Mouse (Mus musculus): ENCODE measurements at regions not wholly inside any gene's neighbourhood (a gene's known extent, or its start where the extent isn't known, plus 50 kb on each side); places are given as distances from the start of the nearest gene placed in this dataset.

GRCm38 (mm10) chrX:156989986-156990518 is 425.1 kb downstream of the Phex start:
- H3K79me2 ChIP-seq (ENCODE audit: control insufficient read depth, insufficient read depth, low read length, poor library complexity): no peaks in the 10 kb centered on the region
- H3K9me3 ChIP-seq (replicated peaks; ENCODE audit: insufficient read depth, low read length): no peaks in the 10 kb centered on the region
- H3K27ac ChIP-seq (ENCODE audit: control insufficient read depth, low read depth, low read length): no peak overlapping the region
- no peaks in the 10 kb centered on the region for H3K36me3 ChIP-seq (ENCODE audit: control insufficient read depth in 1 of 2, insufficient read depth in 2 of 2, low read length in 2 of 2)
- TF ChIP-seq TAL1 (IDR thresholded peaks at IDR 0.05; ENCODE audit: low read length): no peak
- no peak for TF ChIP-seq EP300 (IDR thresholded peaks at IDR 0.05; ENCODE audit: low read depth in 1 of 2, low read length in 2 of 2)
- TF ChIP-seq POLR2AphosphoS2 (IDR thresholded peaks at IDR 0.05; ENCODE audit: low read length): no peak
- no peak for TF ChIP-seq UBTF (IDR thresholded peaks at IDR 0.05; ENCODE audit: borderline replicate concordance, insufficient read depth, low read depth, low read length)
- no peak for TF ChIP-seq MEF2A (IDR thresholded peaks at IDR 0.05; ENCODE audit: extremely low read depth, insufficient replicate concordance, low read depth, low read length, poor library complexity, severe bottlenecking)
- no peak for TF ChIP-seq MYC (IDR thresholded peaks at IDR 0.05; ENCODE audit: low read depth, low read length)
- no peak for TF ChIP-seq KAT2A (conservative IDR thresholded peaks at IDR 0.05; ENCODE audit: low read depth, low read length)
- TF ChIP-seq GABPA (IDR thresholded peaks at IDR 0.05; ENCODE audit: low read depth, low read length): no peak
- TF ChIP-seq ETS1 (IDR thresholded peaks at IDR 0.05; ENCODE audit: low read depth, low read length): no peak
- no peak for TF ChIP-seq ZMIZ1 (IDR thresholded peaks at IDR 0.05; ENCODE audit: low read depth, low read length)
- no peak for TF ChIP-seq TCF12 (IDR thresholded peaks at IDR 0.05; ENCODE audit: low read depth, low read length)
- no peak for TF ChIP-seq SMC3 (IDR thresholded peaks at IDR 0.05; ENCODE audit: low read depth, low read length)
- TF ChIP-seq SIN3A (IDR thresholded peaks at IDR 0.05; ENCODE audit: low read length): no peak
- no peak for TF ChIP-seq MXI1 (IDR thresholded peaks at IDR 0.05; ENCODE audit: low read depth, low read length)
- TF ChIP-seq RCOR1 (IDR thresholded peaks at IDR 0.05; ENCODE audit: low read depth, low read length): no peak
- TF ChIP-seq USF2 (IDR thresholded peaks at IDR 0.05; ENCODE audit: borderline replicate concordance in 1 of 2, insufficient read depth in 1 of 2, low read depth in 1 of 2, low read length in 2 of 2): no peak
- TF ChIP-seq USF1 (IDR thresholded peaks at IDR 0.05; ENCODE audit: low read depth, low read length): no peak
- H3K27me3 ChIP-seq (ENCODE audit: control insufficient read depth in 1 of 2, insufficient read depth in 2 of 2, low read length in 2 of 2): no peaks in the 10 kb centered on the region
- no peak overlapping the region for H3K9ac ChIP-seq (ENCODE audit: control insufficient read depth, low read depth, low read length, poor library complexity, severe bottlenecking)
- H3K4me1 ChIP-seq (ENCODE audit: control insufficient read depth in 1 of 2, insufficient read depth in 2 of 2, low read length in 2 of 2): no peaks in the 10 kb centered on the region
- no peak for DNase-seq (ENCODE audit: low read depth, low spot score)
- H3K4me3 ChIP-seq (ENCODE audit: control insufficient read depth in 1 of 2, insufficient read depth in 1 of 2, low read depth in 2 of 2, low read length in 2 of 2): no peak overlapping the region

GRCm38 (mm10) chrX:156947093-156947492 is 468.0 kb downstream of the Phex start:
- H3K36me3 ChIP-seq (ENCODE audit: control insufficient read depth in 1 of 2, insufficient read depth in 2 of 2, low read length in 2 of 2): no peaks in the 10 kb centered on the region
- TF ChIP-seq RAD21 (IDR thresholded peaks at IDR 0.05; ENCODE audit: low read depth, low read length) (no peak), USF2 (IDR thresholded peaks at IDR 0.05; ENCODE audit: borderline replicate concordance in 1 of 2, insufficient read depth in 1 of 2, low read depth in 1 of 2, low read length in 2 of 2) (no peak), EP300 (IDR thresholded peaks at IDR 0.05; ENCODE audit: low read depth in 1 of 2, low read length in 2 of 2) (no peak), POLR2AphosphoS2 (IDR thresholded peaks at IDR 0.05; ENCODE audit: low read length) (no peak)
- no peak for DNase-seq (ENCODE audit: low read depth, low spot score)
- no peaks in the 10 kb centered on the region for H3K9me3 ChIP-seq (replicated peaks; ENCODE audit: insufficient read depth, low read length)
- no peak overlapping the region for H3K9ac ChIP-seq (ENCODE audit: control insufficient read depth, low read depth, low read length, poor library complexity, severe bottlenecking)
- no peaks in the 10 kb centered on the region for H3K4me1 ChIP-seq (ENCODE audit: control insufficient read depth in 1 of 2, insufficient read depth in 2 of 2, low read length in 2 of 2)
- H3K4me3 ChIP-seq (ENCODE audit: control insufficient read depth in 1 of 2, insufficient read depth in 1 of 2, low read depth in 2 of 2, low read length in 2 of 2): no peak overlapping the region
- no peak overlapping the region for H3K27ac ChIP-seq (ENCODE audit: control insufficient read depth, low read depth, low read length)
- H3K79me2 ChIP-seq (ENCODE audit: control insufficient read depth, insufficient read depth, low read length, poor library complexity): no peaks in the 10 kb centered on the region
- H3K27me3 ChIP-seq (ENCODE audit: control insufficient read depth in 1 of 2, insufficient read depth in 2 of 2, low read length in 2 of 2): no peaks in the 10 kb centered on the region
